Mouse (Mus musculus): Measurements from ENCODE around the gene Krtap29-1.
A peak's percentile ranks its signal among the peaks of the same experiment; 100 is the strongest.

Krtap29-1 gene

GRCm38 (mm10) chr11:99978953-99979352, at the start of gene Krtap29-1:
Gene Krtap29-1, minus strand, starts transcription at chr11:99979053.
- no peak for DNase-seq

DNA sequence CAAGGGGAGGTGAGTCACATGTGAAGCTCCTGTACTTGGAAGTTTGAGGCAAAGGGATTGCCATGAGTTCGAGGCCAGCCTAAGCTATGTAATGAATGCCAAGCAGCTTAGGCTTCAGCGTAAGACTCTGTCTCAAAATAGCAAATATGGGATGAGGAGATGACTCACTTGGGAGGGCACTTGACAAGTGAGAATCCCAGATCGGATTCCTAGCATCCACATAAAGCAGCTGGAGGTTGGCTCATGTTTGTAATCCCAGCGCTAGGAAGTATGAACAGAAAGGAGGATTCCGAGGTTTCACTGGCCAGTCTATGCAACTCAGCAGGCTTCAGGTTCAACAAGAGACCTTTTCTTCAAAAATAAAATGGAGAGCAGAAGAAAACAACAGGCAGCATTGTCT, 42.6 kb upstream of the Krtap29-1 start:
- DNase-seq = peak; percentile 32

GRCm38 (mm10) chr11:100019466-100019865, 40.6 kb upstream of the Krtap29-1 start:
- DNase-seq = no peak

DNA sequence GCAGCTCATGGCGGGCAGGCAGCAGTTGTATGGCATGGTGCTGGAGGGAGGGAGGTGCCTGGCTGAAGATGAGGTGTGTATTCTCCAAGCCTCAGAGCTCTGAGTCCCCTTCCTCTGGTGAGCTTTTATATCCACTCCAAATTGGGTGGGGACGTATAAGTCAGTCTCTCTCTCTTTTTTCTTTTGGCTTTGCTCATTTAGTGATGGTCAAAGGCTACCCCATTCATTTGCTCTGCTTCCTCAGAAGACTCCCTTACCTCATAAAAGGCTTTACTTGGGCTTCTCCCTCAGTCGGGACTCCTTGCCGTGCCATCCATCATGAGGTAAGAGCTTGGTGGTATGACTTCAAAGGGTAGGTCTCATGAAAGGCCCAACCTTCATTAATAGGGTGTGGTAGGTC, 37.3 kb upstream of the Krtap29-1 start, which contains the start of gene Krt33a:
Gene Krt33a, minus strand, starts transcription at position 101 of the 400 bp plus-strand sequence.
- DNase-seq = no peak

DNA sequence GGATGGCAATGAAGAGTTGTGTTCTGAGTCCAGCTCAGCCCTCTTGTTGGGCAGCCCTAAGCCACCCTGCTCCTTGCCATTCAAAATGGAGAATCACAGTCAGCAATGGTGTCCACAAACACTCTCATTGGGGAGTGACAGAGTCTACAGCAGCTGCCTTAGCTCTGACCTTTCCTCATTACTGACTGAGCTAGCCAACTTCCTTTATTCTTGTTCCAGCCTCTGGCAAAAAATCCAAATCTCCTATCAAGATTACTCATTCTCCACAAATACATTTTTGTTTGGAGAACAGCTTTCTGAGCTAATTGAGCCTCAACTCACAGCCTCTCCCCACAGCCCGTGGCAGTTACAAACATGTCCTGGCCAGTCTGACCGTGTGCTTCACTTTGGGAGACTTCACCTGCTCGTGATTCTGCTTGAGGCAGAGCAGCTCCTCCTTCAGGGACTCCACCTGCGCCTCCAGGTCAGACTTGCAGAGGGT, 34.9 kb upstream of the Krtap29-1 start:
- DNase-seq = no peak

GRCm38 (mm10) chr11:100010682-100011081, 31.8 kb upstream of the Krtap29-1 start:
- DNase-seq = no peak

DNA sequence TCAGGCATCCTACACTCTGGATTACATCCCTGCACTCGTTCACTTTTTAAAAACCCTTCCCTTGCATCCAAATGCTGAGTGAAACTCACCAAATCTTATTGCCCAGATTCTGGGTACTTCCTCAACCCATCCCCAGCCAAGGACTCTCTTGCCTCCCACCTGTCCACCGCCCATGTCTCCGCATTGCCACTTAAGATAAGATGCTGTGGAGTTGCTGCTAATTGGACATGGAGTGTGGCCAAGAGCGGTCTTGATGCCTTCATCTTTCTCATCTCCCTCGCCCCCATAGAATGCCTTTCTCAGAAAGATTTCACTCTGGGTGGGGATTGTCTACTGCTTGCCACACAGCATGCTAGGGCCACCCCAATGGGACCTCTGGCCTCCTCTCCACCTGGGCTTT, 29.5 kb upstream of the Krtap29-1 start:
- DNase-seq = peak; percentile 44

DNA sequence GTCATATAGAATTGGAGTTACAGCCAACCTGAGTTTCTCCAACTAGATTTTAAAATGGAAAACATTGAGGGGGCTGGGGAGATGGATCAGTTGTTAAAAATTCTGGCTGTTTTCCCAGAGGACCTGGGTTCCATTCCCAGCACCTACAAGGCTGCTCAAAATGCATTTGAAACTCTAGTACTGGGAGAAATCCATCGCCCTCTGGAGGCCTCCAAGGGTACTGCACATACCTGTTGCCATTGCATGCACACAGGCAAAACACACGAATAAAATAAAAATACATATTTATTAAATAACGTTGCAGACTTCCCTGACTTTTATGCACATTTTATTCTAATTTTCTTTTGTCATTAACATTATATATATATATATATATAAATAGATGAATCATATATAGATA, 27.8 kb upstream of the Krtap29-1 start:
- DNase-seq = no peak

DNA sequence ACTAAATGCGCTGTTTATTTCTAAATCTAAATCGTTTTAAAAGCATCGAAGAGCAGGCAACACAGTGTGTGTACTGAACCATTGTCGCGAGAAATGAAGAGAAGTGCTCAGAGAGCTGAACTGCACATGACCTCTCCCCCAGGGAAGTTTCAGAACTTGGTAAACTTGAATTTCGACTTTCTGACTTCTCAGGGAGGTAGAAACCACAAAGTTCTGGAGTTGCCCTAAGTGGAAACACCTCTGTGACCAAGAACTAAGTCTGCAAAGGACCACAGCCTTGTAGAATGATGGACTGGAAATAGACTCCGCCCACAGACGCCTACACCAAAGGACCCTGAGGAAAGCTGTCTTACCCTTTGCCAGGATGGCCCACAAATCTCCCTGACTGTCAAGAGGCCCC, 27.1 kb upstream of the Krtap29-1 start:
- no peak for DNase-seq

DNA sequence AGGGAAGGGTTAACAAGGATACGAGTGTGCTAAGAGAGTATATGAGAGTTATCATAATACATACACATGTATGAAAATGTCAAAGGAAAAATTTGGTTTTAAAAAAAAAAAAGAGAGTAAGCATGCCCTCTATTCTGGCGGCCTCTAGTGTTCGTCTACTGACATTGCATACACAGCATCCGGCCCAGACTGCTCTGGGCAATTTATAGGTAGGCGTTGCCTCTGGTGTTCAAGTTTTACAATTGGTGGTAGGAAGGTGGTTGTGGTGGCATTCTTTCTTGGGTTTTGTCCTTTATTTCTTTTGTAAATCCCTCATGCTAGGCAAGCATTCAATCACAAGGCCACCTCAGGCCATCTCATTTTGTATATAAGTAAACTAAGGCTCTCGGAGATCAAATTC, 26.0 kb upstream of the Krtap29-1 start:
- DNase-seq = peak; percentile 66

- no peak for DNase-seq
Observed at GRCm38 (mm10) chr11:99999091-99999490, 20.2 kb upstream of the Krtap29-1 start.

- no peak for DNase-seq
Observed at GRCm38 (mm10) chr11:99994384-99994661, 15.5 kb upstream of the Krtap29-1 start.

DNA sequence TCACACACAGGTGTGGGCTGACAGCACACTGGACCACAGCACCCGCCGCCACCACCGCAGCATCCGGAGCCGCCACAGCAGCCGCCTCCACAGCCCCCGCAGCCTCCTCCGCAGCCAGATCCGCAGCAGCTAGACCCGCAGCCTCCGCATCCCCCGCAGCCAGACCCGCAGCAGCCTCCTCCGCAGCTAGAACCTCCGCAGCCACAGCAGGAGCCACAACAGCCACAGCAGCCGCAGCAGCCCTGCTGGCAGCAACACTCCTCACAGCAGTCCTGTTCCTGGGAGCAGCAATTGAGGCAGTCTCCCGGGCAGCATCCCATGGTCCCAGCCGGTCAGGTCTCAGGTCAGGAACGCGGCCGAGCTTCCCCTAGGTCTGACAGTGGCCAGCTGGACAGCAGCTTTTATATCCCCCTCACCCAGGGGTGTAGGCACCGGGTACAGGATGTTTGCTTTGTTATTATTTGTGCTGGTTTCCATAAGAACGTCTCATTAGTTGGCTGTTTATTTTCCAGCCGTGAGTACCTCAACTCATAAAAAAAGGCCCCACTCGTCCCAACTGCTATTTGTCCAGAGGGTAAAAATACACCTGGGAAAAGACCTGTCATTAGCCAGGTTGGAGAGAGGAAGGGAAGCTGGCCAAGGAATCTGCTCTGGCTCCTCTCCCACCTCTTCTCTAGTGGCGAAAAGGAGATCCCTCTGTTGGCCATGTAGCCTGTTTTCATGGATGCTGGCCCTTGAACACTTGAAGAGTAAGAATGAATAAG, 14.9 kb upstream of the Krtap29-1 start, which contains the start of gene Krtap17-1:
Gene Krtap17-1, minus strand, starts transcription at position 375 of the 764 bp plus-strand sequence.
- DNase-seq = no peak

DNA sequence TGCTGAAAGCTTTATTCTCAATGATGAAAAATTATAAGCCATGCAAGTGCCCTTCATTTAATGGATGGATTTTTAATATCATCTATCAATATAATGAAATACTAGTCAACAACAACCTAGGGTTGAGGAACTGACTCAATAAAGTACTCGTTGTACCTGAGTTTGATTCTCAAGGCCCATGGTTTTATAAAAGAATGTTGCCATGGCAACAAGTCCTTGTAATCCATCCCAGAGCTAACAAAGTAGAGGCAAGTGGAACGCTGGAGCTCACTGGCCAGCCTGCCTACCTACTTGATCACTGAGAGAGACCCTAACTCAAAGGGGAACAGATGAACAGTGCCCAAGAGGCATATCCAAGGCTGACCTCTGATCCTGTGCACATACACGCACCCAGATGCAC, 11.7 kb upstream of the Krtap29-1 start:
- no peak for DNase-seq

GRCm38 (mm10) chr11:99989881-99990405, 11.1 kb upstream of the Krtap29-1 start:
- DNase-seq = no peak

- DNase-seq = no peak
Observed at GRCm38 (mm10) chr11:99988530-99988929, 9.7 kb upstream of the Krtap29-1 start.

- no peak for DNase-seq
Observed at GRCm38 (mm10) chr11:99986180-99986647, 7.4 kb upstream of the Krtap29-1 start, which contains the start of gene Krtap16-1. Gene Krtap16-1, minus strand, starts transcription at chr11:99986597.

- peak; percentile 67 for DNase-seq
Observed at GRCm38 (mm10) chr11:99985291-99986092, 6.6 kb upstream of the Krtap29-1 start.

DNA sequence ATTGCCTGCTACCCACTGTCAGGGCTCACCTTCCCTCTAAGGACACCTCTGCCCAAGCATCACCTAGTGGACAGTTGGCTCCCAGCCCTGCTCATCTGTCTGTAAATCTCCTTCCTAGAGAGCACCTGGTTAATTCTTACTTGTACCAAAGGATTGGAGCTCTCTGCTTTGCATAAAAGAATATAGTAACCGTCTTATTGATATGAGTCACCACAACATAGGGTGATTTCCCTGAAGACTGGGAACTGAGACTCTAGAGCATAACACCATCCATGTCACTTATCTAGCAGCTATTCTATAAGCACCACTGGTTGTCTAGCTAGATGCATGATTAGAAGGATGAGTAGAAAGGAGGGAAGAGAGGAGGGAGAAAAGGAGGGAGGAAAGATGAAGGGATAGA, 4.6 kb upstream of the Krtap29-1 start:
- DNase-seq = no peak

GRCm38 (mm10) chr11:99982731-99983130, 3.9 kb upstream of the Krtap29-1 start:
- DNase-seq = no peak

- DNase-seq = no peak
Observed at GRCm38 (mm10) chr11:99965961-99966360, 12.9 kb downstream of the Krtap29-1 start.

DNA sequence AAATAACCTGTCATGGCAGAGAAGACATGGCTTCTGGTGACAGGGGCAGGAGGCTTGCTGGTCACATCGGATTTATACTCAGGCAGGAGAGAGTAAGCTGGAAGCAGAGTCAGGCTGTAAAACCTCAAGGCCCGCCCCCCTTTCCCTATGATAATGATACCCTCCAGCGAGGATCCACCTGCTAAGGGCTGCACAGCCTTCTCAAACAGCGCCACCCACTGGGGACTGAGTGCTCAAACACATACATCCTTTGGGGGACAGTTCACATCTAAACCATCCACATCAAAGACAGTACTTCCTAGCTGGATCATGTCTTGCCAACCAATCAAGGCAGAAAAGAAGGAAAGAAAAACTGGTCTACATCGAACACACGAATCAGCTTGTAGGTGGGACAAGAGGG, 14.6 kb downstream of the Krtap29-1 start:
- no peak for DNase-seq

DNA sequence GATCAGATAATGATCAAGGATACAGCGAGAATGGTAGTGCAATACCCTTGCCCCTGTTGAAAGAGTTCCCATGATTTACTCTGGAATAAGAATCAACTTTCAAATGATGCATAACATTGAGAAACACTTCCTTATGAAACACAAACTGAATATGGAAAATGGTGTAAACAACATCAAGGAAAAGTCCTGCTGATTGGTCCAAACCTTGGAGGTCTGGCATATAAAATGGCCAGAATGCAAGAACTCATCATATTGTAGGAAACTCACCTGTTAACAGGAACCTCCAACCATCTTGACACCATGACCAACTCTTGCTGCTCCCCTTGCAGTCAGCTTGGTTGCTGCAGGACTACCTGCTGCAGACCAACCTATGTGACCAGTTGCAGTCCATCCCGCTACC, 30.7 kb downstream of the Krtap29-1 start, which contains the start of gene Krtap9-5:
Gene Krtap9-5, plus strand, starts transcription at position 301 of the 400 bp plus-strand sequence.
- DNase-seq = no peak

Data from right cerebral cortex, adult 18-20 months (tissue).